Mouse (Mus musculus): ENCODE data around the gene Olfr1496.
"Not testable (repeated sequence)": the region's sequence is repeated elsewhere in the genome, so short reads cannot be mapped to it uniquely, and the experiment has no call there.

The Olfr1496 gene

DNA sequence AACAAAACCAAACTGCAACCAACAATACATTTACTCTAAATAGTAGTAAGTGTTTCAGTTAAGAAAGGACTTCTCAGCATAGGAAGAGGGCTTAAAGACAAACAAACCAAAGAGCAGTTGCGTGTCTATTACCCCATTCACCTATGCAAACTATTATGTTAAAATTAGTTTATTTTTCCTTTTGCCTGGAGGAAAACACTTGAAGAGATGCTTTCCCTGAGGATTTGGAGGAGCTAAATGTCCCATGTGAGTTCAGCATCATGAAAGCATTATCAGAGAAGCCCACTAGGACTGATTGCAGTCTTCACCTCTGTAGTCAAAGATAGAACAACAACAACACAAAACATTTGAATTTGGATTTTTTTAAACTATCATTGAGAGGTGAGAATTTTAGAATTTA lies at the start of gene Olfr1496:
TSS of gene Olfr1496 (plus strand) at position 301 of the 400 bp plus-strand sequence.
- no peak for DNase-seq (ENCODE audit: low spot score in 2 of 2)

DNA sequence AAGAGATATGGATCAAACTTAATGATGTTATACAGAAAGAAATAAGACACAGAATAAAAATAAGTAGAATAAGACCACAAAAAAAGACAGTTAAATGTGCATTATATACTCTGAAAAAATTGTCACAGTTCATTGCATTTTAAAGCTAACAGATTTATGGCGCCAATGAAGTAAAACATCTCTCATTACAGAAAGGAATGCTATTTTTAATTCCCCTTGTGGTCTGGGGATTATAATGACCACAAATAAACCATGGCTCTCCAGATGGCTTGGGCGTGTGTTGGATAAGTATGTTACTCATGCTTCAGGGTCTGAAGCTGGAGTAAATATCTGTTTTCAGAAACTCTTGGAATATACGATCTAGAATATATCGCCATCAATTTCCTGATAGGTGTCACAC lies 38.2 kb upstream of the Olfr1496 start, which contains the start of gene Olfr1494:
TSS of gene Olfr1494 (plus strand) at position 301 of the 400 bp plus-strand sequence.
- no peak for DNase-seq (ENCODE audit: low spot score in 2 of 2)

DNA sequence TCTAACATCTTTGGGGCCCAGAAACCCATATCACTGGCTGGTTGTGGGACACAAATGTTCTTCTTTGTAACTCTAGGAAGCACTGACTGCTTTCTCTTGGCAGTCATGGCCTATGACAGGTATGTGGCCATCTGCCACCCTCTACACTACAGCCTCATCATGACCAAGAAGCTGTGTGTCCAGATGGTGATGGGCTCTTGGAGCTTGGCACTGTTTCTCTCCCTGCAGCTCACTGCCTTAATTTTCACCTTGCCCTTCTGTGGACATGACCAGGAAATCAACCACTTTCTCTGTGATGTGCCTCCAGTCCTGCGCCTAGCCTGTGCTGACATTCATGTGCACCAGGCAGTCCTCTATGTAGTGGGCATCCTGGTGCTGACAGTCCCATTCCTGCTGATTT lies 28.3 kb upstream of the Olfr1496 start:
- DNase-seq (ENCODE audit: low spot score in 2 of 2): no peak

DNA sequence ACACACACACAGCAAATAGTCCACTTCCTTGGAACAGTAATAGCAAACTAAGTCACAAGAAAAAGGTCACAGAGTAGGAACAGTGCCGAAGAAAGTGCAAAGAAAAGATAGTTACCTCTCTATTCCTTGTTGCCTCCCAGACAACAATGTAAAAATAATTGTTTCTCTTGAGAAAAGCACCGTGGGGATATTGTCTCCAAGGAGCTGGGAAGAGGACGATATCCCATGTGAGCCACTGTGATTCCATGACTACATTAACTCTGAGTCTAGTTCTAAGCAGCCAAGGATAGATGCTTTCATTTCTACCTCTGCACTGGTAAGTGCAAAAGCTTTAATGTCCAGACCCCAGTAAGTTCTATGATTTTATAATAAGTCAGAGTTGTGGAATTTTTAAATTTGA lies 13.4 kb upstream of the Olfr1496 start, which contains the start of gene Olfr1495:
TSS of gene Olfr1495 (plus strand) at position 301 of the 400 bp plus-strand sequence.
- DNase-seq (ENCODE audit: low spot score in 2 of 2): no peak

DNA sequence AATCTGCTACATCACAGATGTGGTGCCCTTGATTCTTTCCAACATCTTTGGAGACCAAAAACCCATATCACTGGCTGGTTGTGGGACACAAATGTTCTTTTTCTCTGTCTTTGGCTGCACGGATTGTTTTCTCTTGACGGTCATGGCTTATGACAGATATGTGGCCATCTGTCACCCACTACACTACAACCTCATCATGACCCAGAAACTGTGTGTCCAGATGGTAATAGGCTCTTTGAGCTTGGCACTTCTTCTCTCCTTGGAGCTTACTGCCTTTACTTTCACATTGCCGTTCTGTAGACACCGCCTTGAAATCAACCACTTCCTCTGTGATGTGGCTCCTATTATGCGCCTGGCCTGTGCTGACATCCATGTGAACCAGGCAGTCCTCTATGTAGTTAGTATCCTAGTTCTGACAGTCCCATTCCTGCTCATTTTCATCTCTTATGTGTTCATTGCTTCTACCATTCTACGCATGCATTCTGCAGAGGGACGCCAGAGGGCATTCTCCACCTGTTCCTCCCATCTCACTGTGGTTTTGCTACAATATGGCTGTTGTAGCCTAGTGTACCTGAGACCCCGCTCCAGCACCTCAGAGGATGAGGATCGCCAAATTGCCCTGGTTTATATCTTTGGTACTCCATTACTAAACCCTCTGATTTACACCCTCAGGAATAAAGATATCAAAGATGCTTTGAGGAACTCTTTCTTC lies 9.0 kb upstream of the Olfr1496 start:
- no peak for DNase-seq (ENCODE audit: low spot score in 2 of 2)

DNA sequence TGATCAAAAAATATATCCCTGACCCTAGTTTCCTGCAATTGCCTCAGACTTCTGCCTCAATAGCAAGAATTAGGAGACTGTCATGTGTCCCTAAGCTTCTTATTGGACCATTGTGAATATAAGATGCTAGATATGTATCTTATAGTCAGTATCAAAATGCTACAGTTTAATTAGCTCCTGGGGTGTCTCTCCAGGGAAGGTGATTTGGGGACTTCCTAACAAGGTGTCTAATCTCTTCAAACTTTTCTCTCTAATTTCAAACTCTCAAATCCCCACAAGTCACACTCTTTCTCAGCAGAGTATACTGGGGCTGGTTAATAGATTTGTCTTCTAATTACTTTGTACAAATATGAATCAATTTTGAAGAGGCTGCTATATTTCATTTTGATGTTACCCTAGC lies 20.4 kb downstream of the Olfr1496 start, which contains the start of gene Olfr1497:
TSS of gene Olfr1497 (minus strand) at position 101 of the 400 bp plus-strand sequence.
- DNase-seq (ENCODE audit: low spot score in 2 of 2): no peak

DNA sequence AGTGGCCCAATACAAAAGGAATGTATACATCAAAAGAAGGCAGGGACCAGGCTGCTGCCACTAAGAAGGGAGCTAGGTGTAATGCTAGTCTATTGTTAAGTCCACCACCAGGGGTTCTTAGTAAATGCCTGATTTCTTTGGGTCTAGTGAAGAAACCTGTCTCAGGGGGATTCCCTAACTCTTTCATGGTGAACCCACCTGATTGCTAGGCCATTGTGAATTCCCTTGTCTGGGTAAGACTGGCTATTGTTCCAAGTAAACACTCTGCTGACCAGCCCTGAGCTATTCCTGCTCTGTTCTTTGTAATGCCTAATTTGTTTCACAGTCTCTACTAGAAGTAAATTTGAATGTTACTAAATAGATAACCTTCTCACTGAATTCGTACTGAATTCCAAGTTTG lies 27.8 kb downstream of the Olfr1496 start:
- not testable (repeated sequence) for DNase-seq (ENCODE audit: low spot score in 2 of 2)

DNA sequence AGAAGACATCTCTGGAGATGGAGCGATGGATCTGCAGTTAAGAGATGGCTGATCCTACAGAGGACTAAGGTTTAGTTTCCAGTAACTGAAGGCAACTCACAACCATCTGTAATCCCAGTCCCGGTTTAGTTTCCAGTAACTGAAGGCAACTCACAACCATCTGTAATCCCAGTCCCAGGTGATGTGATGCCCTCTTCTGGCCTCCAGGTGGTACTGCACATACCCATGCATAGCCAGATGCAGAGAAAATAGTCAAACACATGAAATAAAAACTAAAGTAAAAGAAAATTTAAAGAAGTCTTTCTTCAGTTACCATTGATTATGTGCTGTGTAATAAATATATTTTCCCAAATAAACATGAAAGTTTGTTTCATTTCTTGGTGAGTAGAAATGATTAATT lies 35.1 kb downstream of the Olfr1496 start:
- no peak for DNase-seq (ENCODE audit: low spot score in 2 of 2)

DNA sequence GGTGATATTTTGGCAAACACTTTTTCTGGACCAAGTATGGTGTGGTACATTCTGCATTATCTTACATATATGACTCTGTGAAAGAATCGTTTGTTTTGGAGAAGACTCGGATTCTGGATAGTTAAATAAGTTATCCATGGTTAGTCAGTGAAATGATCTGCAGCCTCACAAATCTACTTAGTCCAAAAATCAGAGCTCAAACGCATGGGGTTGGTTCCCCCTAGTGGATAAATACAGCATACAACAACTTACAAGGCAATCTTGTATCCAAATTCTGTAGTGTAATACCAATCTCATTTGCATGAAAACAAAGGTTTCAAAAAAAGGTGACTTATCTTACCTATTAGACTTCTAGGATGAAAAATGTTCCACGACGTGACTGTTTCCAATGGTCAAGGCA lies 41.1 kb downstream of the Olfr1496 start:
- peak; percentile 4 to 7 for DNase-seq (ENCODE audit: low spot score in 2 of 2)

DNA sequence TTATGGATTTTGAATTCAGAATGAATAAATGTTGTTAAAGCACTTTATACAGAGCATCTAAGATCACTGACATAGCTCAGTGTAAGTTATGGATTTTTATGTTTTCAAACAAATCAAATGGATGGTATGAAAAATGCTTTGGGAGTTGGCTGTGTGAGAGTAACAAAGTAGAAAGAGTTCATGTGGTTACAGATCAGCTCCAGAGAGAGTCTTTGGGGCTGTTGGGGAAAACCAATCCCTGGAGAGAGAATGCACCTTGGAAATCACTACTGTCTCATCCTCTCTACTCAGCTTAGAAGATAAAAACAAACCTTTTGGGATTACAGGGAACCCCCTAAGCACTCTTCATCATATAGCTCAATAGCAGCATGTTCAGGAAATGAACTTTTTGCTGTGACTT lies 41.7 kb downstream of the Olfr1496 start, which contains the start of gene Olfr1499:
TSS of gene Olfr1499 (minus strand) at position 101 of the 400 bp plus-strand sequence.
- no peak for DNase-seq (ENCODE audit: low spot score in 2 of 2)

DNA sequence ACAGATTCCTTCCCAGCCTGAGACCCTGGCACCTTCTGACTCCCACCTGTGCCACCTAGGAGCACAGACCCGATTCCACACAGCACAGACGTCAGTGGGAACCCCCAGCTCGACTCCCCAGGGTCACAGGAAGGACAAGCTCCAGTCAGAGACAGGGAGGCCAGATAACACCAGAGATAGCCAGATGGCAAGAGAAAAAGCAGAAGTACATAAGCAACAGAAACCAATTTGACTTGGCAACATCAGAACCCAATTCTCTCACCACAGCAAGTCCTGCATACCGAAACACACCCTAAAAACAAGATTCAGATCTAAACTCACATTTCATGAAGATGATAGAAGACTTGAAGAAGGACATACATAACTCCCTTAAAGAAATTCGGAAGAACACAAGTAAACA lies 43.2 kb downstream of the Olfr1496 start:
- DNase-seq (ENCODE audit: low spot score in 2 of 2): no peak

DNA sequence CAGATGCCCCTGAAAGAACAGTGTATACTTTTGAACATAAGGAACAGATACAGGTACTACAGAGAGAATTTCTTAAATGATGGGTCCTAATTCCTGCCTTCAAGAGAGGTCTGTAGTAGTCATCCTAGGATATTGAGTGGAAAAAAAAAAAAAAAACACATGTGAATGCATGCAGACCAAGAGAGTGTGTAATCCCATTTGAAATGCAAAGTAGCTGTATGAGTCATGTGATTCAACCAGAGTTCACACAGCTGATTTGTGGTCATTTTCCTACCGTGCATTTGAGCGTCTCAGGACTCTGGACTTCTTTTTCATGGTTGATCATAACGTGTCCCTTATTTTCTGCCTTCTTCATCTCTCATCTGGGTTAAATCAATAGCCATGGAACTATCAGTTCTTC lies 50.8 kb downstream of the Olfr1496 start:
- no peak for DNase-seq (ENCODE audit: low spot score in 2 of 2)

DNA sequence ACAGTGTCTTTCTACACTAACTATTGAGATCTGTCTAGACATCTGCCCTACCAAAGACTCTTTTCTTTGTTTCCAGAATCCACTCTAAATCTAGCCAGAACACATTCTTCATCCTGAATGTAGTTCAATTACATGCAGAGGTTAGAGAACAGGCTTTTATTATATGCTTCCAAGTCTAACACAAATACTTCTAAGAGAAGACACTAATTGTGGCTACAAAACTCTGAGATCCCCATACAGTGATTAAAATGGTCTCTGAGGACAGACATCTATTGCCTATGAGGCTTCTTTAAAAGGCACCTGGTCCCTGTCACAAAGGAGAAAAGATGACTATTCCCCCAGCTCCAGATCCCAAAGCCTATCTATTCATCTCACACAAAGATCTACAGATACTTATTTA lies 52.7 kb downstream of the Olfr1496 start, which contains the start of gene Olfr1500:
TSS of gene Olfr1500 (minus strand) at position 101 of the 400 bp plus-strand sequence.
- no peak for DNase-seq (ENCODE audit: low spot score in 2 of 2)

Measured in right cerebral cortex, adult 2 months (tissue).